In the genomic region with DNA sequence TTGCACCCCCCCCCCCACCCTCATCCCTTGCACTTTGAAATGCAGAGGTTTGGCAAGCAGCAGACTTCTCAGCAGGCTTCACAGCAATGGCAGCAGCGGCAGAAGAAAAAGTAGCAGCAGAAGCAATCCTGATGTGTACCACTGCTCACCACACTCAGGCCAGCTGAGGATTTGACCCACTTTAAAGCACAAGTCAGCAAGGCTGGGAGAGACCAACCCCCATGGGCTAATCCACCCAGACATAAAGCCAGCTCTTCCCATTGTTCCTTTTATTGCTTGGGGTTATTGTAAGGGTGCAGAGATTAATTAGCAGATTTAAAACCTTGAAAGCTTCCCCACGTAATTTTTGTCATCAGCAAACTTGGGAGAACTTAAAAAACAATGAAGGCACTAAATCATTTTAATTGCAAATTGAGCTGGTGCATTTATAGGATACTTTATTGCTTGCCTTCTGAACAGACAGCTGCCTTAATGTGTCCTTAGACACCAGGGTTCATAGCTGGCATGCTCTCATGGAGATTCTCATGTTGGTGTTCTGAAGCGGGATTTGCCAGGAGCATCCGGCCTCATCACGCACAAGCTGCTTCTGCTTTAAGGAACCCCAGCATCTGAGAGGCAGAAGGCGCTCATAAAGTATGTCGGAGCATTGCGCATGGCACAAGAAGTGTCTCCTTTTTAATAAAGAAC, we compare ENCODE assay signal across 14 mouse cellular contexts.
A peak's percentile ranks its signal among the peaks of the same experiment; 100 is the strongest.
DNase-seq lines count a peak whose midpoint lies in the region; ATAC-seq lines count a peak whose summit lies in the region.
"Had no signal": no experiment of that assay in that cellular context is flagged by ENCODE, and none has a peak within 500 bp of the region (broad histone marks: within the 10 kb centered on the region; RNA-seq: fewer than 3 reads in every experiment).

No protein-coding gene starts in this region.

- 46% methylated on average over 8 of the region's 8 CpGs for WGBS in hindbrain, embryonic 11.5 days
- 36% methylated on average over 8 of the region's 8 CpGs for WGBS in midbrain, embryonic 12.5 days
- WGBS in neural tube, embryonic 15.5 days = 11% methylated on average over 8 of the region's 8 CpGs
- WGBS in heart, embryonic 11.5 days (ENCODE audit: insufficient replicate concordance) = 67% methylated on average over 8 of the region's 8 CpGs

- no peaks in the 10 kb centered on the region for H3K9me3 ChIP-seq in hindbrain, embryonic 11.5 days (ENCODE audit: control insufficient read depth, low read length)
- H3K9me3 ChIP-seq in midbrain, embryonic 12.5 days = no peaks in the 10 kb centered on the region
- no peaks in the 10 kb centered on the region for H3K9me3 ChIP-seq in neural tube, embryonic 15.5 days (replicated peaks)
- H3K9me3 ChIP-seq in heart, embryonic 11.5 days (replicated peaks; ENCODE audit: control insufficient read depth, low read length) = no peaks in the 10 kb centered on the region
- H3K9me3 ChIP-seq: limb, embryonic 12.5 days had no signal

- no peak overlapping the region for H3K9ac ChIP-seq in hindbrain, embryonic 11.5 days (ENCODE audit: low read depth, low read length)
- no peak overlapping the region for H3K9ac ChIP-seq in midbrain, embryonic 12.5 days (replicated peaks)
- H3K9ac ChIP-seq in neural tube, embryonic 15.5 days (replicated peaks) = no peak overlapping the region
- no peak overlapping the region for H3K9ac ChIP-seq in heart, embryonic 11.5 days (ENCODE audit: low read depth, low read length)
- H3K9ac ChIP-seq: limb, embryonic 12.5 days had no signal

- no peak overlapping the region for H3K27ac ChIP-seq in hindbrain, embryonic 11.5 days (ENCODE audit: low read depth, low read length)
- H3K27ac ChIP-seq in midbrain, embryonic 12.5 days (replicated peaks) = no peak overlapping the region
- H3K27ac ChIP-seq in neural tube, embryonic 15.5 days (replicated peaks) = 0 out of 2 replicates have a peak overlapping the region, but pooled peaks have one; percentile 7
- no peak overlapping the region for H3K27ac ChIP-seq in heart, embryonic 11.5 days (ENCODE audit: low read depth, low read length)
- H3K27ac ChIP-seq: limb, embryonic 12.5 days had no signal

- no peaks in the 10 kb centered on the region for H3K36me3 ChIP-seq in hindbrain, embryonic 11.5 days (ENCODE audit: control insufficient read depth, insufficient read depth, low read length)
- no peaks in the 10 kb centered on the region for H3K36me3 ChIP-seq in midbrain, embryonic 12.5 days
- no peaks in the 10 kb centered on the region for H3K36me3 ChIP-seq in neural tube, embryonic 15.5 days
- no peaks in the 10 kb centered on the region for H3K36me3 ChIP-seq in heart, embryonic 11.5 days (ENCODE audit: control insufficient read depth, insufficient read depth, low read length)
- H3K36me3 ChIP-seq: limb, embryonic 12.5 days had no signal

- peak; percentile 54 for ATAC-seq in hindbrain, embryonic 11.5 days (ENCODE audit: low FRiP score)
- ATAC-seq in midbrain, embryonic 12.5 days (ENCODE audit: low FRiP score, low read depth) = no peak
- peak; percentile 87 for ATAC-seq in neural tube, embryonic 15.5 days (ENCODE audit: low FRiP score)
- no peak for ATAC-seq in heart, embryonic 11.5 days (replicated peaks; ENCODE audit: insufficient number of reproducible peaks, low FRiP score, low TSS enrichment)

- H3K4me3 ChIP-seq in hindbrain, embryonic 11.5 days (ENCODE audit: low read depth, low read length) = no peak overlapping the region
- no peak overlapping the region for H3K4me3 ChIP-seq in midbrain, embryonic 12.5 days
- H3K4me3 ChIP-seq in neural tube, embryonic 15.5 days (replicated peaks) = peak overlapping the region; percentile 20; the same call in 1 of the 2 replicates
- no peak overlapping the region for H3K4me3 ChIP-seq in heart, embryonic 11.5 days (ENCODE audit: low read depth, low read length)
- H3K4me3 ChIP-seq: limb, embryonic 12.5 days had no signal

- H3K4me2 ChIP-seq in hindbrain, embryonic 11.5 days (replicated peaks; ENCODE audit: low read depth, low read length) = no peak overlapping the region
- H3K4me2 ChIP-seq in midbrain, embryonic 12.5 days (replicated peaks) = peak overlapping the region; percentile 22; the same call in 1 of the 2 replicates
- H3K4me2 ChIP-seq in neural tube, embryonic 15.5 days = peak overlapping the region; percentile 47
- H3K4me2 ChIP-seq in heart, embryonic 11.5 days = no peak overlapping the region
- H3K4me2 ChIP-seq: limb, embryonic 12.5 days had no signal

- DNase-seq in layer of hippocampus, adult 11-12 months (ENCODE audit: low spot score) = peak; percentile 12
- DNase-seq in layer of hippocampus, postnatal 36 days = no peak
- peak; percentile 14 for DNase-seq in hindbrain, embryonic 11.5 days (ENCODE audit: low spot score)
- no peak for DNase-seq in kidney, postnatal 10 days
- DNase-seq in urinary bladder, postnatal 14 days (ENCODE audit: low spot score) = no peak
- DNase-seq: cerebellum, adult 9-11 months; heart, adult 18-20 months; heart, postnatal 10 days; kidney, adult 2 months; lung, adult 18-20 months had no signal

- peaks cover 3% of the 10 kb centered on the region; the same call in 1 of the 2 replicates for H3K4me1 ChIP-seq in hindbrain, embryonic 11.5 days (replicated peaks; ENCODE audit: control insufficient read depth, insufficient read depth, low read length)
- H3K4me1 ChIP-seq in midbrain, embryonic 12.5 days = peaks cover 12% of the 10 kb centered on the region
- peaks cover 23% of the 10 kb centered on the region for H3K4me1 ChIP-seq in neural tube, embryonic 15.5 days
- peaks cover 2% of the 10 kb centered on the region; the same call in 1 of the 2 replicates for H3K4me1 ChIP-seq in heart, embryonic 11.5 days (ENCODE audit: control insufficient read depth, insufficient read depth, low read length)
- H3K4me1 ChIP-seq: limb, embryonic 12.5 days had no signal

- no peaks in the 10 kb centered on the region for H3K27me3 ChIP-seq in hindbrain, embryonic 11.5 days (ENCODE audit: control insufficient read depth, insufficient read depth, low read length)
- no peaks in the 10 kb centered on the region for H3K27me3 ChIP-seq in midbrain, embryonic 12.5 days
- no peaks in the 10 kb centered on the region for H3K27me3 ChIP-seq in neural tube, embryonic 15.5 days (replicated peaks)
- no peaks in the 10 kb centered on the region for H3K27me3 ChIP-seq in heart, embryonic 11.5 days (ENCODE audit: control insufficient read depth, insufficient read depth, low read length)
- H3K27me3 ChIP-seq: limb, embryonic 12.5 days had no signal

Comparison
In these comparisons a context has a peak if more than half of its experiments do, and no peak if none do; other contexts are left out.
1. DNase-seq: peak in layer of hippocampus, adult 11-12 months (single experiment) and hindbrain, embryonic 11.5 days (single experiment); none in layer of hippocampus, postnatal 36 days (0 of 2), kidney, postnatal 10 days (single experiment) and urinary bladder, postnatal 14 days (single experiment).
2. ATAC-seq: peak in hindbrain, embryonic 11.5 days (single experiment) and neural tube, embryonic 15.5 days (single experiment); none in midbrain, embryonic 12.5 days (single experiment) and heart, embryonic 11.5 days (single experiment).
3. H3K4me2 ChIP-seq: peak in midbrain, embryonic 12.5 days (single experiment) and neural tube, embryonic 15.5 days (single experiment); none in hindbrain, embryonic 11.5 days (single experiment) and heart, embryonic 11.5 days (single experiment).